Mouse (Mus musculus): ENCODE data around the gene Kcnj3. TPM values are rescaled to one million over a fixed set of nuclear protein-coding genes. Genes with fewer than 3 reads are reported as not detected.

The Kcnj3 gene
- polyA plus RNA-seq (2017; shearing (Covaris generic)): not detected

GRCm38 (mm10) chr2:55435721-55436260 lies at the start of gene Kcnj3:
Gene Kcnj3, plus strand, starts transcription at chr2:55435970.

